Mouse (Mus musculus): ENCODE data around the gene Gpr182. TPM values are rescaled to one million over a fixed set of nuclear protein-coding genes. Genes with fewer than 3 reads are reported as not detected.
A peak's percentile ranks its signal among the peaks of the same experiment; 100 is the strongest.

Gpr182 gene
- polyA plus RNA-seq, 1 experiment from 2014 or later, result 22.2 TPM

GRCm38 (mm10) chr10:127755770-127756468 is 4.4 kb upstream of the Gpr182 start:
- peak; percentile 64 for ATAC-seq (ENCODE audit: insufficient number of reproducible peaks, low FRiP score)
- H3K27me3 ChIP-seq (replicated peaks), result no peaks in the 10 kb centered on the region
- peak overlapping the region; percentile 80 for H3K27ac ChIP-seq (ENCODE audit: poor library complexity, severe bottlenecking)
- peak overlapping the region; percentile 52; the same call in 1 of the 2 replicates for H3K9ac ChIP-seq
- 11% methylated on average over 17 of the region's 18 CpGs for WGBS
- H3K4me1 ChIP-seq (replicated peaks), result peaks cover 18% of the 10 kb centered on the region; the same call in 1 of the 2 replicates
- peak overlapping the region; percentile 23 for H3K4me3 ChIP-seq
- H3K9me3 ChIP-seq (replicated peaks), result peaks cover 6% of the 10 kb centered on the region; the same call in 1 of the 2 replicates
- H3K4me2 ChIP-seq, result peak overlapping the region; percentile 62
- no peaks in the 10 kb centered on the region for H3K36me3 ChIP-seq

GRCm38 (mm10) chr10:127755246-127755645 is 3.7 kb upstream of the Gpr182 start:
- H3K9me3 ChIP-seq (replicated peaks), result peaks cover 6% of the 10 kb centered on the region; the same call in 1 of the 2 replicates
- H3K27ac ChIP-seq (ENCODE audit: poor library complexity, severe bottlenecking), result peak overlapping the region; percentile 72
- no peaks in the 10 kb centered on the region for H3K36me3 ChIP-seq
- 44% methylated on average over 3 of the region's 3 CpGs for WGBS
- ATAC-seq (ENCODE audit: insufficient number of reproducible peaks, low FRiP score), result no peak
- no peak overlapping the region for H3K4me2 ChIP-seq
- no peak overlapping the region for H3K9ac ChIP-seq
- peaks cover 20% of the 10 kb centered on the region; the same call in 1 of the 2 replicates for H3K4me1 ChIP-seq (replicated peaks)
- no peak overlapping the region for H3K4me3 ChIP-seq
- no peaks in the 10 kb centered on the region for H3K27me3 ChIP-seq (replicated peaks)

DNA sequence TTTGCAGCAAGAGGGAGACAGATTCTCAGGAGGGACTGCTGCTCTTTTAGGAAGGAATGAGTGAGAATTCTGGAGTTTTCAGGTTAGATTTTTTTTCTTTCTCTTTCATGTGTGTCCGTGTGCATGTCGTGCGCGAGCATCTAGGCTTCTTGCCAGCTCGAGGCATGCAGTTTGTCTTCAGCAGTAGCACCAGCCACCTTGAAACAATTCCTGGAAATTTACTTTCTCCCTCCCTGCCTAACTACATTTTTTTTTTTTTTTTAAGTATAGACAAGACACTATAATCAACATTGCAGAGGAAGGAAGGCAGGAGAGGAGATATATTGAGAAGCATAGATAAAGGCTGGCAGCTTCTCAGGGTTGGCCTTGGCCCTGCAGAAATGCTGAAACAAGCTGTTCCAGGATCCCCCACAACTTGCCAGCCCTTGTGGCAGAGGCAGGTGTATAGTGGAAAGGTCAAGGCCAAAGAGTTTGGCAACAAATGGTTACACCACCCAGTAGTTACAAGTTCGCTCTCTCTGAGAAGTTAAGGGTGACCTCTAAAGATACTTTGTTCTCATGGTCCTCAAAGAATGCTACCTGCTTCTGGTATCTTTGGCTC is 3.1 kb upstream of the Gpr182 start:
- WGBS, result 65% methylated on average over 6 of the region's 6 CpGs
- Histone ChIP-seq H3K9me3 (replicated peaks) (peaks cover 6% of the 10 kb centered on the region; the same call in 1 of the 2 replicates), H3K4me3 (no peak overlapping the region), H3K27ac (ENCODE audit: poor library complexity, severe bottlenecking) (peak overlapping the region; percentile 72), H3K36me3 (0 out of 2 replicates have a peak, but pooled peaks cover 3% of the 10 kb centered on the region), H3K9ac (no peak overlapping the region), H3K27me3 (replicated peaks) (no peaks in the 10 kb centered on the region), H3K4me2 (no peak overlapping the region), H3K4me1 (replicated peaks) (peaks cover 25% of the 10 kb centered on the region; the same call in 1 of the 2 replicates)
- ATAC-seq (ENCODE audit: insufficient number of reproducible peaks, low FRiP score), result 0 out of 2 replicates have a peak, but pooled peaks have one; percentile 37

- H3K9me3 ChIP-seq (replicated peaks), result no peaks in the 10 kb centered on the region
- peaks cover 30% of the 10 kb centered on the region for H3K36me3 ChIP-seq
- H3K27me3 ChIP-seq (replicated peaks), result no peaks in the 10 kb centered on the region
- H3K9ac ChIP-seq, result peak overlapping the region; percentile 72
- ATAC-seq (ENCODE audit: insufficient number of reproducible peaks, low FRiP score), result no peak
- 42% methylated on average over 24 of the region's 24 CpGs for WGBS
- peaks cover 41% of the 10 kb centered on the region for H3K4me1 ChIP-seq (replicated peaks)
- peak overlapping the region; percentile 61 for H3K4me2 ChIP-seq
- H3K27ac ChIP-seq (ENCODE audit: poor library complexity, severe bottlenecking), result peak overlapping the region; percentile 75
- peak overlapping the region; percentile 48 for H3K4me3 ChIP-seq
These were observed 1.3 kb downstream of the Gpr182 start for GRCm38 (mm10) chr10:127750136-127750777.

- peaks cover 31% of the 10 kb centered on the region for H3K4me1 ChIP-seq (replicated peaks)
- peak overlapping the region; percentile 61 for H3K4me2 ChIP-seq
- peak overlapping the region; percentile 72 for H3K9ac ChIP-seq
- no peak for ATAC-seq (ENCODE audit: insufficient number of reproducible peaks, low FRiP score)
- H3K9me3 ChIP-seq (replicated peaks), result no peaks in the 10 kb centered on the region
- peak overlapping the region; percentile 48 for H3K4me3 ChIP-seq
- 5% methylated on average over 8 of the region's 8 CpGs for WGBS
- peak overlapping the region; percentile 75 for H3K27ac ChIP-seq (ENCODE audit: poor library complexity, severe bottlenecking)
- peaks cover 42% of the 10 kb centered on the region for H3K36me3 ChIP-seq
- H3K27me3 ChIP-seq (replicated peaks), result no peaks in the 10 kb centered on the region
These were observed 2.5 kb downstream of the Gpr182 start for GRCm38 (mm10) chr10:127748847-127749612.

- Histone ChIP-seq H3K4me1 (replicated peaks) (peaks cover 31% of the 10 kb centered on the region), H3K9ac (peak overlapping the region; percentile 44; the same call in 1 of the 2 replicates), H3K36me3 (peaks cover 60% of the 10 kb centered on the region), H3K27me3 (replicated peaks) (no peaks in the 10 kb centered on the region), H3K9me3 (replicated peaks) (no peaks in the 10 kb centered on the region), H3K4me3 (peak overlapping the region; percentile 48; the same call in 1 of the 2 replicates), H3K4me2 (peak overlapping the region; percentile 61), H3K27ac (ENCODE audit: poor library complexity, severe bottlenecking) (peak overlapping the region; percentile 45)
- WGBS, result 70% methylated on average over 8 of the region's 8 CpGs
- no peak for ATAC-seq (ENCODE audit: insufficient number of reproducible peaks, low FRiP score)
These were observed 4.3 kb downstream of the Gpr182 start for GRCm38 (mm10) chr10:127747254-127747653.

DNA sequence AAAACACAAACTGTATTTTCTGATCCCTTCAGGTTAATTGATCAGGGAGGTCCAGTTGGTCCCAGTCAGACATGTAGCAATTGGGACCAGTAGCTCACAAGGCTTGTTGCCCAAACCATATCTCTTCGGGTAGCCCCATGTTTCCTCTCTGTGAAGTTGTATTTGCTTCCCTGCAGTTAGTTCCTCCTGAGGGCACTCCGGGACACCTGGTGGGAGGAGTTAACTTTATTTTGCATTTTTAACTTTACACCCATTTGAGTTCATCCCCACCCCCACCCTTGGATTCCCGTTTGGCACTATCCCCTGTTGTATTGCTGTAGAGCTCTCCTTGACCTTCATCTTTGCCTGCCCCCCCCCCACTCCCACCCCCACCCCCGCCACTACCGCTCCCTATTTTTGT is 5.6 kb downstream of the Gpr182 start:
- Histone ChIP-seq H3K9me3 (replicated peaks) (no peaks in the 10 kb centered on the region), H3K4me1 (replicated peaks) (peaks cover 31% of the 10 kb centered on the region), H3K9ac (no peak overlapping the region), H3K36me3 (peaks cover 71% of the 10 kb centered on the region), H3K4me2 (no peak overlapping the region), H3K4me3 (no peak overlapping the region), H3K27me3 (replicated peaks) (no peaks in the 10 kb centered on the region), H3K27ac (ENCODE audit: poor library complexity, severe bottlenecking) (no peak overlapping the region)
- ATAC-seq (ENCODE audit: insufficient number of reproducible peaks, low FRiP score), result no peak
- WGBS, result 68% methylated on average over 5 of the region's 5 CpGs

GRCm38 (mm10) chr10:127744661-127745060 is 6.9 kb downstream of the Gpr182 start:
- Histone ChIP-seq H3K27me3 (replicated peaks) (no peaks in the 10 kb centered on the region), H3K9me3 (replicated peaks) (no peaks in the 10 kb centered on the region), H3K4me2 (no peak overlapping the region), H3K27ac (ENCODE audit: poor library complexity, severe bottlenecking) (no peak overlapping the region), H3K4me1 (replicated peaks) (peaks cover 29% of the 10 kb centered on the region), H3K9ac (no peak overlapping the region), H3K36me3 (peaks cover 68% of the 10 kb centered on the region), H3K4me3 (no peak overlapping the region)
- ATAC-seq (ENCODE audit: insufficient number of reproducible peaks, low FRiP score), result no peak
- WGBS, result 67% methylated on average over 5 of the region's 5 CpGs

GRCm38 (mm10) chr10:127739661-127740161 is 11.8 kb downstream of the Gpr182 start:
- under 1% methylated on average over 50 of the region's 55 CpGs for WGBS

GRCm38 (mm10) chr10:127739083-127739660 is 12.4 kb downstream of the Gpr182 start, which contains the start of gene Zbtb39:
Zbtb39 (plus strand) TSS chr10:127739538.
- no peaks in the 10 kb centered on the region for H3K27me3 ChIP-seq (replicated peaks)
- H3K4me1 ChIP-seq (replicated peaks), result peaks cover 14% of the 10 kb centered on the region
- 2% methylated on average over 55 of the region's 61 CpGs for WGBS
- peak within 1 kb of the TSS; percentile 74 for H3K27ac ChIP-seq (ENCODE audit: poor library complexity, severe bottlenecking)
- peak within 1 kb of the TSS; percentile 99 for H3K4me3 ChIP-seq
- H3K9ac ChIP-seq, result peak within 1 kb of the TSS; percentile 99
- ATAC-seq (ENCODE audit: insufficient number of reproducible peaks, low FRiP score), result peak; percentile 84
- H3K36me3 ChIP-seq, result peaks cover 30% of the 10 kb centered on the region
- H3K9me3 ChIP-seq (replicated peaks), result no peaks in the 10 kb centered on the region
- H3K4me2 ChIP-seq, result peak within 1 kb of the TSS; percentile 77

More at GRCm38 (mm10) chr10:127739661-127740161, 11.8 kb downstream of the Gpr182 start:
- peak; percentile 63 for ATAC-seq (ENCODE audit: insufficient number of reproducible peaks, low FRiP score)
- peaks cover 35% of the 10 kb centered on the region for H3K36me3 ChIP-seq
- H3K9ac ChIP-seq, result peak overlapping the region; percentile 99
- H3K27me3 ChIP-seq (replicated peaks), result no peaks in the 10 kb centered on the region
- H3K4me3 ChIP-seq, result peak overlapping the region; percentile 99
- peaks cover 14% of the 10 kb centered on the region for H3K4me1 ChIP-seq (replicated peaks)
- peak overlapping the region; percentile 77 for H3K4me2 ChIP-seq
- peak overlapping the region; percentile 74 for H3K27ac ChIP-seq (ENCODE audit: poor library complexity, severe bottlenecking)
- H3K9me3 ChIP-seq (replicated peaks), result no peaks in the 10 kb centered on the region

All from heart, embryonic 12.5 days (tissue).